Mouse (Mus musculus): ENCODE results near the gene Acss1. TPM values are rescaled to one million over a fixed set of nuclear protein-coding genes. Genes with fewer than 3 reads are reported as not detected.
A peak's percentile ranks its signal among the peaks of the same experiment; 100 is the strongest.

Acss1 gene
- polyA plus RNA-seq, 1 experiment, result 9.4 TPM

DNA sequence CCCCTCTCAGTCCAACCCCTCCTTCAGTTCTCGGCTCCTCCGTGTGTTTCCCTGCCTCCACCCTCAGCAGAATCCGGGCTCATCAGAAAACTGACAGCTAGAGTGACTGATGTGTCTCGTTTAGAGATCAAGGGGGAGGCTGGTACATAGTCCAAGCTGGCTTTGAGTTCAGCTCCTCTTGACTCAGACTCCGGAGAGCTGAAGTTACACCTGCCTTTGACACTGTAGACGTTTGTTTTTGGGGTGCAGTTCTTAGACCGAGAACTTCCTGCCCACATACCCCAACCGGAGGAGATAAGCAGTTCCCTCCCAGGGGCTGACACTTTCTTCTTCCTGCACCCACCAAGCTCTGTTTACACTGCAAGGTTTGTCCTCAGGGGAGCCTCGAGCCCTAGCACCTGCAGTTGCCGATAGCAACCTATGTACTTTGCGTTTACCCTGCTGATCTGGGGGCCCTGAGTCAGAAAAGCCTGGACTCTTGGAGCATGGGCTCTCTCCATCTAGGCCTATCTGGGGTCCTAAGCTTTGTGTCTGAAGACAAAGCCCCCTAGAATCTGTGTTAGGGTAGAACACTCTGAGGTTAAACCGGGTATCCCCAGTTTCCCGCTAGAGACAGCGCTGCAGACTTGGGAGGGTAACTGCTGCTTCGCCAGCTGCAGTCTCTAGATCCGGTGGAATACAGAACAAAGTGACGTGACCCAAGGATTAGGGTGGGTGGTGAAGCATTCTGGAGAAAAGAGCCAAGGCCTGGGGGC, 1.1 kb downstream of the Acss1 start:
- peak overlapping the region; percentile 67 for H3K4me3 ChIP-seq (ENCODE audit: insufficient read depth, low read length)
- TF ChIP-seq POLR2A (IDR thresholded peaks at IDR 0.05; ENCODE audit: borderline replicate concordance, low read depth, low read length) (no peak), CTCF (IDR thresholded peaks at IDR 0.05; ENCODE audit: low read depth, low read length) (no peak)
- H3K27ac ChIP-seq (ENCODE audit: insufficient read depth, low read depth, low read length), result no peak overlapping the region
- peaks cover 41% of the 10 kb centered on the region for H3K4me1 ChIP-seq (ENCODE audit: control insufficient read depth, insufficient read depth, low read length)

DNA sequence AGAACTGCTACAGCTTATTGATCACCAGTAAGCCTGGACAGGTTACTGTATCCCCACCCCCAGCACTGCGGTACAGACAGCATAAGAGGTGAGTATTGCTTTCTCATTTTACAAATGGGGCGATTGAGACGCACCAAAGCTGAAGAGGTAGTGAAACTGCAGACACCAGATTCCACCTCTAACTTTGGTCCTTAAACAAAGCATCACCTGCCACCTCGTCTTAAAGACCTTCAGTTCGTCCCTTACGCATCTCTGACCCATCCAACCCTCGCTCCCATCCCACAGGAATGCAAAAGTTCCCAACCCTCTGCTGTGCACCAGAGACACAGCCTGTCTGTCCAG, 1.6 kb downstream of the Acss1 start:
- H3K27ac ChIP-seq (ENCODE audit: insufficient read depth, low read depth, low read length), result no peak overlapping the region
- TF ChIP-seq CTCF (IDR thresholded peaks at IDR 0.05; ENCODE audit: low read depth, low read length) (no peak), POLR2A (IDR thresholded peaks at IDR 0.05; ENCODE audit: borderline replicate concordance, low read depth, low read length) (no peak)
- peaks cover 41% of the 10 kb centered on the region for H3K4me1 ChIP-seq (ENCODE audit: control insufficient read depth, insufficient read depth, low read length)
- H3K4me3 ChIP-seq (ENCODE audit: insufficient read depth, low read length), result peak overlapping the region; percentile 67

DNA sequence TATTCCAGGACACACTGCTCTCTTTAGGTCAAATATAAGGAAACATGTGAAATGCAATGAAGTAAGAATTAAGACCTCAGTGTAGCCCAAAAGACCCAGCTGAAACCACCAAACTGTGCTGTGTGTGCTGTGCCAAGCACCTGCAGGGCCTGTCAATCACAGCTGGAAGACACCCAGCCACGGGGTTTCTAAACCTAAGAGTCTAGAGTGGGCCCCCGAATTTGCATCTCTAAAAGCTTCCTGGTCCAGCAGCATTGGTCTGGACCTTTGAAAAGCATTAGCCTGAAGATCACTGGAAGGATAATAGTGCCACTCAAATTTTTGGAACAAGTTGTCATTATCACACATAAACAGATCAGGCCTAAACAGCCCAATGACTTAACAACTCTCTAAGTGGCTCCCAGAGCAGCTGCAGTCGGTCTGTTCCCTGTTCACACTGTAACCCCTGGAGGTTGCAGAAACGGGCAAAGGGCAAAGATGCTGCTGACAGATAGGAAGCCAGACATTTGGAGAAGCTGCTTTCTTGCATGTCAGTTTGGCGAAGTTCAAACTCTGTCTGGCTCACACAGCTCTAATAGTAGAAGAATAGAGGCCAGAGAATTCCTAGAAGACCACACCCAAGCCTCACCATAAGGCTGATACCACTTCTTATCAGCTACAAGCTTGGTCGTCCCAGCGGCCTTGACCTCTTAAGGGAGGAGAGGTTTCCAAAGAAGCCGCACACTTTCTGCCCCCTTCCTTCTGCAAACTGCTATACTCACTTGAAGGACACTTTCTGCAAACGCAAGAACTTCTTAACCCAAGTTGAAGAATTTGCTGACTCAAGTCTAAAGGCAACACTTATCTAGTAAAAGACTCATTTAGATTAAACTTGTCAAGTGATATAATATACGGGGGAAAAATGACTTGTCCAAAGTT, 2.5 kb downstream of the Acss1 start:
- Histone ChIP-seq H3K4me1 (ENCODE audit: control insufficient read depth, insufficient read depth, low read length) (peaks cover 38% of the 10 kb centered on the region), H3K4me3 (ENCODE audit: insufficient read depth, low read length) (no peak overlapping the region), H3K27ac (ENCODE audit: insufficient read depth, low read depth, low read length) (no peak overlapping the region)
- TF ChIP-seq CTCF (IDR thresholded peaks at IDR 0.05; ENCODE audit: low read depth, low read length) (no peak), POLR2A (IDR thresholded peaks at IDR 0.05; ENCODE audit: borderline replicate concordance, low read depth, low read length) (no peak)

DNA sequence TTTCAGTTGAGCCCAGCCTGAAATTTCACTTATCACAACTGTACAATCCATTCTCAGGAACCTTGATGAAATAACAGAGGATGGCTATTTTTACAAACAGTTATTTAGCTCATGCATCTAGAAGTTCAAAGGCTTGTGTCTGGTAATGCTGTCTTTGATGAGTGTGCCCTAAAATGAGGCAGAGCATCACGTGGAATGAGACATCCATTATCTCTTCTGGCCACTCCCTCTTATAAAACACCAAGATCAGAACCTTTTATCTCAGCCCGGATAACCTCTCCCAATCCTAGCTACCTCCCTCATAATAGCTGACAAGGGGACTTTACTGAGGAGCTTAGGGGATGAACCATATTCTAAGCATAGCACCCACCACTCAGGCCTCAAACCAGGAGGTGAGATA, 3.3 kb downstream of the Acss1 start:
- no peak for TF ChIP-seq CTCF (IDR thresholded peaks at IDR 0.05; ENCODE audit: low read depth, low read length)
- no peak for TF ChIP-seq POLR2A (IDR thresholded peaks at IDR 0.05; ENCODE audit: borderline replicate concordance, low read depth, low read length)
- Histone ChIP-seq H3K27ac (ENCODE audit: insufficient read depth, low read depth, low read length) (no peak overlapping the region), H3K4me3 (ENCODE audit: insufficient read depth, low read length) (no peak overlapping the region), H3K4me1 (ENCODE audit: control insufficient read depth, insufficient read depth, low read length) (peaks cover 38% of the 10 kb centered on the region)

DNA sequence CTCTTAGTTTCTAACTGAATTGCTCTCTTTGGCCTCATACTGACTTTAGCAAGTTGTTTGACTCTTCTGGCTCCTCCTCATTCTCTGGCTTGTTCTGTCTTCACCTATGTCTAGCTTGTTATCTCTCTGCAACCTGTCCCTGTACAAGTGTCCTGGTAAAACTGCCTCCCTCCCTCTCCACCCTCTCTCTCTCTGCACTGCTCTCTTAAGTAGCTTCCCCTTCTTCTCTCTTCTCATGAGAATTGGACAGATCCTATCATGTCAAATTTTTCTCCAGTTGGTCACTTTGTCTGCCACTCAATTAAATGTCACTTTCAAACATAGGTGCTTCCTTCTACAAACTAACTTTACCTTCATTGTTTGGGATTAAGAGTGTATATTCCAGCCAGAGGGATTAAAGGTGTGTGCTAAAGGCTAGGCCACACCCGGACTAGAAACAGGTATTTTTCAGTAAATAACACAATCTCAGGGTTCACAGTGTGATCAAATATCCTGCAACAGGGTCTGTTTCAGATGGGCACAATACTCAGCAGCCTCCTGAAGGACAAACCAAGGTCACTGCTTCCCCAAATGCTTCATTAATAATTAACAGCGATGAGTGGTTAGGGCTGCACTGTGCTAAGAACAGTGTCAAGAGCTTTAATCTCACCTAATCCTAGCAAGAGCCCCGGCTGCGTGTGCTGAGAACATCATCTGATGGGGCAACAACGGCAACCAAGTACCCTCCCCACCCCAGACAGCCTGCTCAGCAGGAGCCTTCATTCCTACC, 4.0 kb downstream of the Acss1 start:
- H3K4me3 ChIP-seq (ENCODE audit: insufficient read depth, low read length), result no peak overlapping the region
- TF ChIP-seq CTCF (IDR thresholded peaks at IDR 0.05; ENCODE audit: low read depth, low read length), result no peak
- TF ChIP-seq POLR2A (IDR thresholded peaks at IDR 0.05; ENCODE audit: borderline replicate concordance, low read depth, low read length), result no peak
- no peak overlapping the region for H3K27ac ChIP-seq (ENCODE audit: insufficient read depth, low read depth, low read length)
- peaks cover 33% of the 10 kb centered on the region for H3K4me1 ChIP-seq (ENCODE audit: control insufficient read depth, insufficient read depth, low read length)

DNA sequence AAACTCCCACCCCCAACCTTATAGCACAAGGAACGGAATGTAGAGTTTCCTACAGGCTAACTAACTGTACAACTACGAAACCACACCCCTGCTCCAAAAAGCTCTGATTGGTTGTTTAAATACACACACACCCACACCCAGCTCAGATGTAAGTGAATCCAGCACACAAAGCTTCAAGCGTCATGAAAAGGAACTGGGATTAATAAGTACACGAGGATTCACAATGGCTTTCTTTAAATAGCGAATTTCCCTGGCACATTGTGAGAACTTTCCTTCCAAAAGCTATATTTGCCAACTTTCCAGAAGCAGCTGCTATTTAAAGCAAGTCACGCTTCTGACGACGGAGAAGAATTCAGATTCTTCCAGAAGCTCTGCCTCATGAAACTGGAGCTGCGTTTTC, 5.0 kb downstream of the Acss1 start:
- peaks cover 23% of the 10 kb centered on the region for H3K4me1 ChIP-seq (ENCODE audit: control insufficient read depth, insufficient read depth, low read length)
- H3K27ac ChIP-seq (ENCODE audit: insufficient read depth, low read depth, low read length), result no peak overlapping the region
- no peak overlapping the region for H3K4me3 ChIP-seq (ENCODE audit: insufficient read depth, low read length)
- TF ChIP-seq CTCF (IDR thresholded peaks at IDR 0.05; ENCODE audit: low read depth, low read length) (no peak), POLR2A (IDR thresholded peaks at IDR 0.05; ENCODE audit: borderline replicate concordance, low read depth, low read length) (no peak)

DNA sequence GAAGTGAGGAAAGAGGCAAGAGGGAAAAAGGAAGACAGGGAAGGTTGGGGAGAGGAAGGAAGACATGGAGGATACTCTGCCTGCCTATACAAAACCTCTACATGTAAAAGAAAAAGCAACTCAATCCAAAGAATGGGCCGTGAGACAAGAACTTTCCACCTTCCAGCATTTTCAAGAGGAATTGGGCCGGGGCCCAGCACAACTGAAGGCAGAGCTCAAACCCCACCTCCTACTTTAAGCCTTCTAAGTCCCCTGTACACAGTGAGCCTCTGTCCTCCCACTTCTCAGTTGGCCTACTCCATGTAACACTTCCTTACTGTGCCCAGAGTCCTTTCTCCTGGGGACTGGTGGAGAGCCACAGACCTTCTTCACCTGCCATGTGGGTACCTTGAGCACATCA, 6.3 kb downstream of the Acss1 start:
- Histone ChIP-seq H3K4me1 (ENCODE audit: control insufficient read depth, insufficient read depth, low read length) (peaks cover 20% of the 10 kb centered on the region), H3K27ac (ENCODE audit: insufficient read depth, low read depth, low read length) (no peak overlapping the region), H3K4me3 (ENCODE audit: insufficient read depth, low read length) (no peak overlapping the region)
- TF ChIP-seq POLR2A (IDR thresholded peaks at IDR 0.05; ENCODE audit: borderline replicate concordance, low read depth, low read length) (no peak), CTCF (IDR thresholded peaks at IDR 0.05; ENCODE audit: low read depth, low read length) (no peak)

DNA sequence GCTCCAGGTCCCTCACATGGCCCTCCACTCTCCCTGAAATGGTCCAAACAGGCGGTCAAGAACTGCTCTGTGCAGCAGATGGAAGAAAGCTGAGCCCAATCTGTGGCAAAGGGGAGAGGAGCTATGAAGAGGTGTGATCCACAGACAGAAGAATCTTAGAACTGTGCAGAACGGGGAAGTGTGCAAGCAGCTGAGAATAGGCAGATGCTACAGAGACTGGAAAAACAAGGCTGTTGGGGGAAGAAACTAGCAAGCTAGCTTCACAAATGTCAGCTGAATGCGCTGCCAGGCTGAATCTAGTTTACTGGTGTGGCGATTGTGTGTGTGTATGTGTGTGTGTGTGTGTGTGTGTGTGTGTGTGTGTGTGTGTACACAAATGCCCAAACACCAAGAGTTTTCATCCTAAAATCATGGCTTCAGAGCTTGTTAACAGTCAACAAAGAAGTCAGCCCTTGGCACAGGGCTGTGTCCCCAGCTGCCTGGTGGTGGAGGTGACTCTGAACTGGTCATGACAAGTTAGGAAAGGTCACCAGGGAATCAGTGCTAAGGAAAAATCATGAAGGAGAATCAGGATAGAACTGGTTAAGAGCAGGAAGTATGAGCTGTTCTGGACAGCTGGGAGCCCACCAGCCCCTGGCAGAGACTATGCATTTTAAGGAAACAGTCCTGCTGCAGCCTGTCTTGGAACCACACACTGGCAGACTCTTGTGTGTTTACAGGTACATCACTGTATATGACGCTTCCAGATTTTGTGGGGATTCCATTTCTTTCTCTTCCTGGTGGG, 7.4 kb downstream of the Acss1 start:
- TF ChIP-seq CTCF (IDR thresholded peaks at IDR 0.05; ENCODE audit: low read depth, low read length) (no peak), POLR2A (IDR thresholded peaks at IDR 0.05; ENCODE audit: borderline replicate concordance, low read depth, low read length) (no peak)
- Histone ChIP-seq H3K27ac (ENCODE audit: insufficient read depth, low read depth, low read length) (no peak overlapping the region), H3K4me1 (ENCODE audit: control insufficient read depth, insufficient read depth, low read length) (peaks cover 23% of the 10 kb centered on the region), H3K4me3 (ENCODE audit: insufficient read depth, low read length) (no peak overlapping the region)

DNA sequence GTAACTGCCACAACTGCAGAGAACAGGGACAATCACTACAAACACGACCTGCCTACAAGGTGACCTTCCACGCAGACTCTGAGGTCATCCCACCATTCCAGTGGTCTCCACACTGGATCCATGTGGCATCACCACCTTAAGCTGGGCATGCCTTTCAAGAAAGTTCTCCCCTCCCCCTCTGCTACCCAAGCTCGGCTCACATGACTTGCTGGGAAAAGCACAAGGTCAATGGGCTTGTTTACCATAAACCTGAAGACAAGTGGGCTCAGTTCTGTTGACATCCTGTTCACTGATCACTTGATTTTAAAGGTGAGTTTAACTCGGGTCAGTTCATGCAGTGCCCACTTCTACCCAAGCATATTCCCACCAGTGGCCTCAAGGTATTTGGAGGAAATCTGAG, 8.3 kb downstream of the Acss1 start:
- Histone ChIP-seq H3K4me3 (ENCODE audit: insufficient read depth, low read length) (no peak overlapping the region), H3K4me1 (ENCODE audit: control insufficient read depth, insufficient read depth, low read length) (peaks cover 23% of the 10 kb centered on the region), H3K27ac (ENCODE audit: insufficient read depth, low read depth, low read length) (no peak overlapping the region)
- no peak for TF ChIP-seq CTCF (IDR thresholded peaks at IDR 0.05; ENCODE audit: low read depth, low read length)

All from bone marrow macrophage, adult 2 months (primary cell).